Mouse (Mus musculus) bone marrow, adult 2 months (tissue): ENCODE results near the gene Ehd1.

ENCODE experiments used
- CTCF ChIP-seq: fragments of 200-500 bp; IDR thresholded peaks from 2 replicates; pipeline ENCODE4 v1.5.1; 2011; ENCODE audit warnings: low read length, control low read depth; ENCODE audit not compliant: control insufficient read depth, insufficient read depth
- POLR2A ChIP-seq: fragments of 200-500 bp; IDR thresholded peaks from 2 replicates; pipeline ENCODE4 v1.6.1; 2011; ENCODE audit warnings: low read depth, mild to moderate bottlenecking, control low read depth, low read length, borderline replicate concordance; ENCODE audit not compliant: control insufficient read depth

GRCm38 (mm10) chr19:6331178-6331577 is 54.7 kb downstream of the Ehd1 start:
- no peak for TF ChIP-seq CTCF
- TF ChIP-seq POLR2A: no peak
